Mouse (Mus musculus) liver, embryonic 16.5 days (tissue): ENCODE measurements around the gene Cep104. TPM values are rescaled to one million over a fixed set of nuclear protein-coding genes. Genes with fewer than 3 reads are reported as not detected.

Experiments
- ATAC-seq: fragments of 200-750 bp; cut with Nextera tagmentation; 2 replicates; pipeline ENCODE4 v1.8.0; 2017; ENCODE audit warnings: low read depth, mild to moderate bottlenecking, moderate number of reproducible peaks, moderate library complexity
- H3K27ac ChIP-seq: fragments of 300-500 bp; sonication (generic); 2 replicates; pipeline ENCODE4 v1.5.1; 2014; ENCODE audit warnings: mild to moderate bottlenecking, low read length
- H3K27me3 ChIP-seq: fragments of 300-500 bp; sonication (generic); 2 replicates; pipeline ENCODE4 v1.6.1; 2014; ENCODE audit warnings: low read depth, low read length, mixed read lengths; ENCODE audit not compliant: control insufficient read depth, insufficient read depth
- H3K36me3 ChIP-seq: fragments of 300-500 bp; sonication (generic); 2 replicates; pipeline ENCODE4 v1.6.1; 2014; ENCODE audit warnings: mild to moderate bottlenecking; ENCODE audit not compliant: control insufficient read depth, insufficient read depth
- H3K4me1 ChIP-seq: fragments of 300-500 bp; sonication (generic); 2 replicates; pipeline ENCODE4 v1.6.1; 2014; ENCODE audit warnings: low read depth, low read length, mixed read lengths; ENCODE audit not compliant: control insufficient read depth
- H3K4me2 ChIP-seq: fragments of 300-500 bp; sonication (generic); 2 replicates; pipeline ENCODE4 v1.6.1; 2014; ENCODE audit warnings: low read depth, low read length, mixed read lengths
- H3K4me3 ChIP-seq: fragments of 300-500 bp; sonication (generic); 2 replicates; pipeline ENCODE4 v1.5.1; 2014; ENCODE audit warnings: low read depth, mild to moderate bottlenecking, low read length
- H3K9ac ChIP-seq: fragments of 300-500 bp; sonication (generic); 2 replicates; pipeline ENCODE4 v1.6.1; 2014; ENCODE audit warnings: low read depth, low read length
- H3K9me3 ChIP-seq: fragments of 300-500 bp; sonication (generic); replicated peaks from 2 replicates; pipeline ENCODE4 v1.6.1; 2016; ENCODE audit warnings: low read length; ENCODE audit not compliant: control insufficient read depth
- WGBS: fragments of 180-500 bp; shearing (Covaris S2); extraction: QIAGEN DNeasy Blood & Tissue Kit; methylation state at CpG from one replicate; pipeline ENCODE4 v1.1.7; 2014; ENCODE audit not compliant: insufficient replicate concordance; 5-methylcytosine and 5-hydroxymethylcytosine counted together
- polyA plus RNA-seq: library from polyadenylated mRNA; unstranded; fragments of >200 nt; fragmentation: Nextera tagmentation; extraction: Ambion mirVana; gene quantifications from 2 replicates; pipeline ENCODE4 v1.2.1, GENCODE M21; 2015

The Cep104 gene
- polyA plus RNA-seq, 1 experiment from 2014 or later: 5.3 TPM

DNA sequence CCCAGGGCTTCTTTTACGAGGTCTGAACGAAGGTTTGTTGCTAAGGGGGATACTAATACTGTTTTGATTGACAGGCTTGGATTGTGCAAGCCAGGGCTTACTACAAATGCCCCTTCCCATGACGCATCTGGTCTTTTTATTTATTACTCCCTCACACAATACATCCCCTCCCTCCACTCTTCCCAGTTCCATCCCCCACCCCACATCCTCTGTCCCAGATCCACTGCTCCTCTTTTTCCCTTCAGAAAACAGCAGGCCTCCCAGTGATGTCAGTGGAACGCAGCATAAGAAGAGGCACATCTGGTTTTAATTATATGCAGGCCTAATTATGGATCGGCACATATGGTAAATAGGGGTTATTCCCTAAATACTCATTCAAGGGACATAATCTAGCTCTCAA lies 23.3 kb upstream of the Cep104 start:
- 38% methylated on average over 5 of the region's 5 CpGs for WGBS
- H3K4me2 ChIP-seq: no peak overlapping the region

GRCm38 (mm10) chr4:153955651-153956050 lies 19.3 kb upstream of the Cep104 start:
- no peak overlapping the region for H3K9ac ChIP-seq
- peaks cover 7% of the 10 kb centered on the region for H3K4me1 ChIP-seq
- no peak for ATAC-seq
- no peak overlapping the region for H3K4me3 ChIP-seq
- peaks cover 5% of the 10 kb centered on the region; the same call in 1 of the 2 replicates for H3K27me3 ChIP-seq
- 73% methylated on average over 8 of the region's 8 CpGs for WGBS
- H3K4me2 ChIP-seq: no peak overlapping the region
- no peak overlapping the region for H3K27ac ChIP-seq
- no peaks in the 10 kb centered on the region for H3K9me3 ChIP-seq
- peaks cover 4% of the 10 kb centered on the region for H3K36me3 ChIP-seq

More for the DNA sequence above, 23.3 kb upstream of the Cep104 start:
- peaks cover 5% of the 10 kb centered on the region; the same call in 1 of the 2 replicates for H3K27me3 ChIP-seq
- H3K9ac ChIP-seq: no peak overlapping the region
- no peak overlapping the region for H3K27ac ChIP-seq
- no peaks in the 10 kb centered on the region for H3K36me3 ChIP-seq
- H3K9me3 ChIP-seq: no peaks in the 10 kb centered on the region
- H3K4me3 ChIP-seq: no peak overlapping the region
- H3K4me1 ChIP-seq: no peaks in the 10 kb centered on the region; the same call in 1 of the 2 replicates
- no peak for ATAC-seq

DNA sequence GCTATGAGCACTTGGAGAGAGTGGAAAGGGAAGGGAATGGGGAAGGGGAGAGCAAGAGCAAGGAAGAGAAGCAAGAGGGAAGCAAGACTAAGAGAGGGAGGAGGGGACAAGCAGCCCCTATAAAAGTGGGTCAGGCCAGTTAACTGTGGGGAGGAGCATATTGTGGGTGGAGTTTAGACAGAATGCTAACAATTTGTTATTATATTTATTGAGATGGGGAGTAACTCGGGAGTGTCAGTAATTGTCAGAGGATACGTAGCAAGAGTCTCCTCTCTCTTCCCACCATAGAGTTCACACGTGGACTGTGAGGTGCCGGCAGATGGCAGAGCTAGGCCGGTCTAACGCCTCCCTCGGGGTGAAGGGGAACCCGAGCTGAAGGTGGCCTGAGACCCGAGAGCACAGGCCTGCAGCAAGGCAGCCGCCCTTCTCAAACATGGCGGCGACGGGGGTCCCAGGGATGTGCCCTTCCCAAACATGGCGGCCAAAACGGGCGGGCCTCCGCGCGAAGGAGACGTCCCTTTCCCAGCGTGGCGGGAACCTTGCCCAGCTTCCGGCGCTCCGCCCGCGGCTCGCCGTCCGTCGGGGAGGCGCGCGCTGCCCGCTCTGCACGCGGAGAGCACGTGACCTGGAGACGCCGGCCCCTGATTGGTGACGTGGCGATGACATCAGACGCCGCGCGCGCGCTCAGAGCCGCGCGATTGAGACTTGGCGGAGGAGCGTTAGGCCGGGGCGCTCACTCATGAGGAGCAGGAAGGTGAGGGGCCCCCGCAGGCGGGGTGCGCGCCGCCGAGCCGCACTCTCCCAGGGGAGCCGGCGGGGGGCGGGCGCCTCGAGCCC lies 18.2 kb upstream of the Cep104 start, which contains the start of gene A430005L14Rik:
A430005L14Rik (plus strand) TSS at position 669 of the 837 bp plus-strand sequence.
- Histone ChIP-seq H3K9ac (peak within 1 kb of the TSS; percentile 90), H3K9me3 (no peaks in the 10 kb centered on the region), H3K36me3 (peaks cover 10% of the 10 kb centered on the region), H3K4me2 (peak within 1 kb of the TSS; percentile 74), H3K4me1 (peaks cover 7% of the 10 kb centered on the region), H3K27me3 (peaks cover 3% of the 10 kb centered on the region; the same call in 1 of the 2 replicates), H3K27ac (peak within 1 kb of the TSS; percentile 92), H3K4me3 (peak within 1 kb of the TSS; percentile 82)
- 2% methylated on average over 66 of the region's 67 CpGs for WGBS
- peak; percentile 95 for ATAC-seq

- ATAC-seq: no peak
- H3K36me3 ChIP-seq: peaks cover 17% of the 10 kb centered on the region
- peak overlapping the region; percentile 92 for H3K27ac ChIP-seq
- H3K4me2 ChIP-seq: peak overlapping the region; percentile 74
- H3K4me3 ChIP-seq: peak overlapping the region; percentile 82
- under 1% methylated on average over 37 of the region's 37 CpGs for WGBS
- peak overlapping the region; percentile 90 for H3K9ac ChIP-seq
- no peaks in the 10 kb centered on the region for H3K27me3 ChIP-seq
- H3K4me1 ChIP-seq: peaks cover 7% of the 10 kb centered on the region
- no peaks in the 10 kb centered on the region for H3K9me3 ChIP-seq
Observed at GRCm38 (mm10) chr4:153957444-153958250, 17.3 kb upstream of the Cep104 start.

DNA sequence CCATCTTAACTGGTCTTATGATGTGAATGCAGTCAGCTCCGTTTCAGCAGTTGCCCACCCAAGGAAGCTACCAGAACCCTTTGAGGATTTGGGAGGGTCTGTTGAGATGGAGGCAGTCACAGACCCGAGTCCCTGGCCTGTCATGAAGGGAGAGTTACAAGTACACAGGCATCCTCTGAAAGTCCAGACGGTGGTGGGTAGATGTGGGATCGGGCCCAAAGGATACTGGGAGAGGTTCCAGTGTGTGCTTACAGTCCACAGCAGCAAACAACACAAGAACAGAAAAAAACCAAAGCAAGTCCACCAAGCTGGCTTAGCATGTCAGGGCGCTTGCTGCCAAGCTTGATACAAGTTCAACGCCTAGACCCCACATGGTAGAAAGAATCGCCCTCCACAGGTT lies 12.4 kb upstream of the Cep104 start:
- WGBS: 71% methylated on average over 7 of the region's 7 CpGs

DNA sequence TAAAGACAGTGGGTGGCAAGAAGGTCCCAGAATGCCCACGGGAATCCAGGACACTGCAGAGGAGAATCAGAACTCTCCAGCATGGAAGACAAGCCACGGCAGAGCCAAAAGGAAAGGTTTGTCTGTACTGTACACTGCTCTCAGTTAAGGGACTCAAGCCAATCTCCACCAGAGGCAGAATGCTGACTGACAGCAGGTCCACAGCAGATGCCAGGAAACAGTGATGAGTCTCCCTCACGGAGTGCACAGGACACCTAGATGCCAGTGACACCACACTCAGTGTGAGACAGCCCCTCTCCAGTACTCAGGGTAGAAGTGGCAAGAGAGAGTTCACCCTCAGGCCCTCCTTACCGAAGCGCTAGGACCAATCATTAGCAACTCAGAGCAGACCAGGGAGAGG lies 8.3 kb upstream of the Cep104 start:
- H3K27ac ChIP-seq: no peak overlapping the region
- no peak for ATAC-seq
- H3K9ac ChIP-seq: no peak overlapping the region
- no peak overlapping the region for H3K4me2 ChIP-seq
- no peaks in the 10 kb centered on the region for H3K27me3 ChIP-seq
- WGBS: 80% methylated on average over 5 of the region's 5 CpGs
- no peaks in the 10 kb centered on the region for H3K9me3 ChIP-seq
- H3K36me3 ChIP-seq: peaks cover 15% of the 10 kb centered on the region
- no peaks in the 10 kb centered on the region for H3K4me1 ChIP-seq
- H3K4me3 ChIP-seq: no peak overlapping the region

More for the DNA sequence above, 12.4 kb upstream of the Cep104 start:
- Histone ChIP-seq H3K27me3 (no peaks in the 10 kb centered on the region), H3K27ac (no peak overlapping the region), H3K36me3 (peaks cover 21% of the 10 kb centered on the region), H3K4me1 (peaks cover 7% of the 10 kb centered on the region), H3K9me3 (no peaks in the 10 kb centered on the region), H3K4me3 (no peak overlapping the region), H3K9ac (no peak overlapping the region), H3K4me2 (no peak overlapping the region)
- ATAC-seq: no peak

DNA sequence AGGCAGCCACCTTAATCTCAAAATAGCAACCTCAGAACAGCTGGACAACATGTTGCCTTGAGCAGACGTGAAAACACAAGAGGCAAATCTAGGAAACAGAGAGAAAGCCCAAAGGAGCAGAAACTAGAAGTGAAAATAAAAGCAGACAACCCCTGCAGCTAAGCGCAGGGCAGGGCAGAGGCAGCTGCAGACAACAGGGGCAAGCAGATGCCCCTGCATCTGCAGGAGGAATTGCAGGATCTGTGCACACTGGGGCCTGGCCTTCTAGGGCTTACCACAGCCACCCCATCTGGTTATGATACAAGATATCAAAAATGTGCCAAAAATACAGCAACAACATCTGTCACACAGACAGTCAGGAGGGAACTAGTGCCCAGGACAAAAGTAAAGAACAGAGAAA lies 7.4 kb upstream of the Cep104 start:
- no peak overlapping the region for H3K4me2 ChIP-seq
- WGBS: 68% methylated on average over 2 of the region's 2 CpGs
- no peak overlapping the region for H3K9ac ChIP-seq
- no peaks in the 10 kb centered on the region for H3K9me3 ChIP-seq
- H3K36me3 ChIP-seq: peaks cover 8% of the 10 kb centered on the region
- no peaks in the 10 kb centered on the region for H3K27me3 ChIP-seq
- H3K4me1 ChIP-seq: no peaks in the 10 kb centered on the region
- H3K27ac ChIP-seq: no peak overlapping the region
- H3K4me3 ChIP-seq: no peak overlapping the region
- no peak for ATAC-seq

DNA sequence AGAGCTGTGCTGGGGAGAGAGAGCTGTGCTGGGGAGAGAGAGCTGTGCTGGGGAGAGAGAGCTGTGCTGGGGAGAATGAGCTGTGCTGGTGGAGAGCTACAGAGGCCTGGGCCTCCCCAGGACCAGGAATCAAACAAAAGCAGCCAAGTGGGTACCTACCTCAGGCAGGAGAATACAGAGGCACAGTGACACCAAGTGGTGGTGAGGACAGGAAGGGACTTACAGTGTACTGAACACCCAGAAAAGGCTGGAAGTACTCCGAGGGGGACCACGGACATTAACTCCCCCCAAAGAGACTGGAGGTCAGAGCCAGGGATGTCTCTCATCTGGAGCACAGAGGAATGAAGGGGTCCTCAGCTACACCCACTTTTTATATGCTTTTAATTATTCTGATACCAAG lies 6.9 kb upstream of the Cep104 start:
- ATAC-seq: no peak
- 76% methylated on average over 2 of the region's 2 CpGs for WGBS
- no peak overlapping the region for H3K4me3 ChIP-seq
- H3K9ac ChIP-seq: no peak overlapping the region
- no peak overlapping the region for H3K27ac ChIP-seq
- H3K4me1 ChIP-seq: no peaks in the 10 kb centered on the region
- no peaks in the 10 kb centered on the region for H3K9me3 ChIP-seq
- no peaks in the 10 kb centered on the region for H3K27me3 ChIP-seq
- peaks cover 8% of the 10 kb centered on the region for H3K36me3 ChIP-seq
- H3K4me2 ChIP-seq: no peak overlapping the region
